Mouse (Mus musculus) embryonic fibroblast, embryonic 13.5 days (primary cell): Measurements from ENCODE around the gene Gapvd1. TPM values are rescaled to one million over a fixed set of nuclear protein-coding genes. Genes with fewer than 3 reads are reported as not detected.

ENCODE experiments used
- H3K27ac ChIP-seq: 2 replicates; pipeline ENCODE4 v1.5.1; 2012; ENCODE audit warnings: low read length, control low read depth, inconsistent platforms; ENCODE audit not compliant: insufficient read depth
- H3K4me1 ChIP-seq: 2 replicates; pipeline ENCODE4 v1.6.1; 2011; ENCODE audit warnings: low read length; ENCODE audit not compliant: control insufficient read depth, insufficient read depth
- H3K4me3 ChIP-seq: 2 replicates; pipeline ENCODE4 v1.5.1; 2011; ENCODE audit warnings: mild to moderate bottlenecking, control low read depth, low read length; ENCODE audit not compliant: insufficient read depth
- CTCF ChIP-seq: IDR thresholded peaks from 2 replicates; pipeline ENCODE4 v1.5.1; 2011; ENCODE audit warnings: mild to moderate bottlenecking, control low read depth, low read length, moderate library complexity, borderline replicate concordance; ENCODE audit not compliant: insufficient read depth
- POLR2A ChIP-seq: IDR thresholded peaks from 2 replicates; pipeline ENCODE4 v1.6.1; 2011; ENCODE audit warnings: low read depth, mild to moderate bottlenecking, control low read depth, low read length, moderate library complexity
- polyA plus RNA-seq: library from polyadenylated mRNA; stranded (reverse); fragments of >200 nt; gene quantifications from 2 replicates; pipeline ENCODE4 v1.2.4, GENCODE M21; 2011; ENCODE audit warnings: low read depth; ENCODE audit not compliant: missing spikeins, insufficient read length

Gapvd1 gene
- polyA plus RNA-seq, 1 experiment: 75.1 TPM

DNA sequence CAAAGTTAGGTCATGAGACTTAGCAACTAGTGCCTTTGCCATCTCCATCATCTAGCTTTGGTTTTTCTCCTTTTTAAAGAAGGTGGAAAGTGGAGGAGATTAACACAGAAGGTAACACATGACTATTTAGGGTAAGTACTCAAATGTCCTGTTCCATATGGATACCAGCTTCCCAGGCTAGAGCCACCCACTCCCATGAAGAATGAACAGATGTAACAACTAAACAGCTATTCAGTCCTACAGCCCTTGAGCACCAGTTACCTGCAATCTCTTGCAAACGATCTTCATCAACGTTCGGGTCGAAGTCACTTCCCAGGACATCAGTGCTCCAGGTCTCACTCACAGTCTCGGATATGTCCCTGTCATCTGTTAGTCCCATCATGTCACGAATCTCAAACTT lies 43.1 kb downstream of the Gapvd1 start:
- H3K4me3 ChIP-seq: no peak overlapping the region
- TF ChIP-seq CTCF (no peak), POLR2A (no peak)

DNA sequence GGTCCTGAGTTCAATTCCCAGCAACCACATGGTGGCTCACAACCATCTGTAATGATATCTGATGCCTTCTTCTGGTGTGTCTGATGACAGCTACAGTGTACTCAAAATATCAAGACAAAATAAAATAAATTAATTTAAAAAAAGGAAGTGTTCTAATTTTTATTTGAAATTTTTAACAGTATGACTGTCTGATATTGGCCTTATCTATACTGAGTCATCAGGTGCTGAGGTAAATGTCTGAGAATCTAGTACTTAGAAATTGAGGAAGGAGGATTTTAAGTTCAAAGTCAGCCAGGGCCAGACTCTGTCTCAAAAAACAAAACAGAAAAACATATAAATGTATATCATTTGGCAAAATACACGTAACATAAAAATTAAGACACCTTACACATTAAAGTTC lies 46.4 kb downstream of the Gapvd1 start:
- no peak overlapping the region for H3K4me3 ChIP-seq
- TF ChIP-seq CTCF (no peak), POLR2A (no peak)
- no peak overlapping the region for H3K27ac ChIP-seq
- 0 out of 2 replicates have a peak, but pooled peaks cover 2% of the 10 kb centered on the region for H3K4me1 ChIP-seq

More for the DNA sequence above, 43.1 kb downstream of the Gapvd1 start:
- Histone ChIP-seq H3K27ac (no peak overlapping the region), H3K4me1 (0 out of 2 replicates have a peak, but pooled peaks cover 2% of the 10 kb centered on the region)

DNA sequence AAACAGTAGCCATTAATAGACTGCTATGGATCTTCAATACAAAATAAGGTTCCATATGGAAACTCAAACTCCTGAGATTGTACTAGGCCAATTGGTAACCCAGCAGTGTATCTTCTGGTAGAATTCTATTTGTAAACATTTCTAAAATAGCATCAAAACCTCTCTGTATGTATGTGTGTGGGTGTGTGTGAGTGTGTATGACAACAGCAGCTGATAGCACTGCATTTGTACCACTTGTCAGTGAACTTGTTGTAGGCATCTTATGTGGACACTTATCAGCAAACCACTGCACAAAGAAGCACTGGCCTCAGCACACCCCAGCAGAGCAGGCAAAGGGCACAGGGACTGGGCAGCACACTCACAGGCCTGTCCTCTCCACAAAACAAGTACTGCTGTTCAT lies 58.4 kb downstream of the Gapvd1 start:
- Histone ChIP-seq H3K27ac (no peak overlapping the region), H3K4me3 (no peak overlapping the region), H3K4me1 (no peaks in the 10 kb centered on the region)
- TF ChIP-seq POLR2A (no peak), CTCF (no peak)

DNA sequence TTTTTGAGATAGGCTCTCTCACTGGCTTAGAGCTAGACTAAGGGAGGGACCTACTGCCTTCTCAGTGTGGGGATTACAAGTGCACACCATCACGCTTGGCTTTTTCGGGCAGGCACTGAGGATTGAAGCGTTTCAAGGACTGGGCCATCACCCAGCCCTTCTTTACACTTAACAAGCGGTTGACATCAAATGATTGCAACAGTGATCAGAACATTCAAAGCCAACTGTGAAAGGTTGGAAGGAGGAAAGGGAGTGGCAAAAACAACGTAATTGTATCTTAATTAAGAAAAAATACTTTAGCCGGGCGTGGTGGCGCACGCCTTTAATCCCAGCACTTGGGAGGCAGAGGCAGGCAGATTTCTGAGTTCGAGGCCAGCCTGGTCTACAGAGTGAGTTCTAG lies 62.2 kb downstream of the Gapvd1 start:
- H3K4me1 ChIP-seq: no peaks in the 10 kb centered on the region
- no peak overlapping the region for H3K27ac ChIP-seq
- no peak overlapping the region for H3K4me3 ChIP-seq
- no peak for TF ChIP-seq POLR2A
- TF ChIP-seq CTCF: no peak

DNA sequence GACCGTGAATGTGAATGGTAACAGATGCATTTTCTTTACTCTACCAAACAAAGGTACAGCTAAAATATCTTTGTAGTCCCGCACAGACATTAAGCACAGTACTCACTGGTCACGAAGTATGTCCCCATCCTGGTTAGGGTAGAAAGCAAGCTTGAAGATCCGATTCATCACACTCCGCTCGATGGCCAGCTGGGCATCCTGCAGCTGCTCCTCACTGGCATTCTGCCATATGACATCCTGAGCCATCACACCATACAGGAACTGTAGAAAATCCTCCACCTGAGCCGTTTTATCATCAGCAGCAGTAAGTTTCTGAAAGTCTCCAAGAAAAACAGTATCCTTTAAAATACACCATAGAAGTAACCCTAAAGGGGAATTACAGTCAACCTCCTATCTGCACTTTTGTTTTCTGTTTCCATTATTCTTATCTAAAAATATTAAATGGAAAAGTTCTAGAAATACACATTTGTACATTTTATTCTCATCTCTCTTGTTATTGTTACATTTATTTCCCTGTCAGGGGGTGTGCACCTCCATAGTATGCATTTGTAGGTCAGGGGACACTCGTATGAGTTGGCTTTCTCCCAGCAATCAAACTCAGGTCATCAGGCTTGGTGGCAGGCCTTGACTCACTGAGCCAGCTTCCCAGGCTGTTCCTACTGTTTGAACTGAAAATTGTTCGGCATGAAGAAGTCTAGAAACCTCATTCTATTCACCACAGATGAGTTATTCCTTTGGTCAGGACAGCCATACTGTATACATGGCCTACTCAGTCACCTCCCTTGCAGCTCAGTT lies 70.8 kb downstream of the Gapvd1 start:
- Histone ChIP-seq H3K27ac (no peak overlapping the region), H3K4me1 (no peaks in the 10 kb centered on the region), H3K4me3 (no peak overlapping the region)
- TF ChIP-seq CTCF (no peak), POLR2A (no peak)

DNA sequence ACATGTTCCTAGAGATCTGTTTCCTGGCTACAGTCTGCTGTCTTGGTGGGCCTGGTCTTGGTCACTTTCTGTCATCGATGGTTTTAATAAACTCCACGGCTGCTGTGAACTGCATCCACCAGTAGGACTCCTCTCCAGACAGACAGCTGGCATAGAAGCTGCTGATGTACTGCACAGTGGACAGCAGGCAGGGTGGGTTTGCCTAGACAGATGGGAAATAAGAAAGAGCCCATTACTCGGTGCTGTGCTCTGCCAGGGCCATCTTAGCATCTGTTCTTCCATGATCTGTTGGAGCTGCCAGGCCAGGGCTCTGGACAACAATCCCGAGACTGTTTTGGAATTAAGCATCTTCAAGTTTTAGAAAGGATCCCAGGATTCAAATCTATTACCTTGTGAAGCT lies 77.1 kb downstream of the Gapvd1 start:
- no peak overlapping the region for H3K27ac ChIP-seq
- TF ChIP-seq POLR2A (no peak), CTCF (no peak)
- H3K4me1 ChIP-seq: no peaks in the 10 kb centered on the region
- H3K4me3 ChIP-seq: no peak overlapping the region

DNA sequence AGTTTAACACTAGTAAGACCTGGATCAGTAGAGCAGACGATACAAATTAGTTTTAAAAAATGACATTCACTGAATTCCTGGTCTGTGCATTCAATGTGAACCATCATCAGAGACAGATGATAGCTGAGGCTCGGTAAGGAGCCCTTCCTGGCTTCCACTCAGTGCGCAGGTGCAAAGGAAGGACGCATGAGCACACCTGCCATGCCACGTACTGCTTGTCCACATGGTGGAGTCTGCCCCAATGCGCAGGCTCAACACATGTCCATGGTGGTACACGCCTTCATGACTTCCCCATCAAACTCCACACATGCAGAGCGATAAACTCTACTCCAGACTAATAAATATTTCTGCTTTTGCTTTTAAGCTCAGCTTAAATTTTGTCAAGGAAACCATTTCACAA lies 78.0 kb downstream of the Gapvd1 start:
- no peaks in the 10 kb centered on the region for H3K4me1 ChIP-seq
- H3K27ac ChIP-seq: no peak overlapping the region
- no peak overlapping the region for H3K4me3 ChIP-seq
- no peak for TF ChIP-seq CTCF
- TF ChIP-seq POLR2A: no peak

DNA sequence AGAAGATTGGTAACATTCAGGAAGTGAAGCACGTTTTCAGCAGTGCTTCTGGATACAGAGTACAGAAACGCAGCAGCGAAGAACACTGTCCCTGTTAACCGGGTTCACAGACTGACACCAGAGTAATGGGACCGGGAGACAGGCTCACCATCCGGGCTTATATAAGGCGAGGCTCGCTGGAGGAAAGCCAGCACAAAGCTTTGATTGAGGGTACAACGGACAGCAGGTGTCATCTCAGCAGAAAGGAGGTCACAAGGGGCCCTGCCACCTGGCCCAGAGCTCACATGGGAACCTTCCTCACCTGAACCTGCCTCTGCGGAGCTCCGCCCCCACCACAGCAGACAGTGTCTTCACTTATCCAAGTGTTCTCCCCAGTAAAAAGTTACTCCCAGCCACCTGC lies 81.2 kb downstream of the Gapvd1 start:
- Histone ChIP-seq H3K4me1 (no peaks in the 10 kb centered on the region), H3K27ac (no peak overlapping the region), H3K4me3 (no peak overlapping the region)
- TF ChIP-seq POLR2A: no peak
- TF ChIP-seq CTCF: no peak

DNA sequence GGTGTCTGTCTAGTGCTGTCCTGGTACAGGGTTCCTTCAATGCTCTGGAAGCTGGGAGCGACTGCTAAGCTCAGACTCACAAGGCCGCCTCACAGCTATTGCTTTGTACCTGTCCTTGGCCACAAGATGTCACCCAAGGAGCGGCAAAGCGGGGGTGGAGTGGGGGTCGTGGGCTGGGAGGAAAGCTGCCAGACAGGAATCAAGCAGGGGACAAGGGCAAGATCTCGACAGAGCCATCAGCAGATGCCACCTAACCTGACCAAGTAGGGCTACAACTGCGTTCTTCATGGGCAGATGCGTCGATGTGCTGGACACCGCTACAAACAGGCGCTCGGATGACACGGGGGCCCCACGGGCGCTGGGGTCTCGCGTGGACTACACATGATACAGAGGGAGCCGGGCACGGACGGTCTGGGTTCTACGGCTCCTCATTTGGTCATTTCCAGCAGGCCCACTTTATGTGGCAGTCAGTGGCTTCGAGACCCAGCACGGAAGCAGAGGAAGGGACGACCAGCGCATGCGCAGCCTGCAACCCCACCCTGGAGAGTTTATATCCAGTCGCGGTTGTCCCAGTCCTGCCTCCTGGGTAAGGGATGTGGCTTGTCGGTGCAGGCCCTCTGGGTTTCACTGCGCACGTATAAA lies 83.5 kb downstream of the Gapvd1 start:
- TF ChIP-seq CTCF (peak; percentile 43; the same call in 1 of the 2 replicates), POLR2A (peak; percentile 62)
- H3K4me1 ChIP-seq: no peaks in the 10 kb centered on the region
- no peak overlapping the region for H3K27ac ChIP-seq
- H3K4me3 ChIP-seq: peak overlapping the region; percentile 30

DNA sequence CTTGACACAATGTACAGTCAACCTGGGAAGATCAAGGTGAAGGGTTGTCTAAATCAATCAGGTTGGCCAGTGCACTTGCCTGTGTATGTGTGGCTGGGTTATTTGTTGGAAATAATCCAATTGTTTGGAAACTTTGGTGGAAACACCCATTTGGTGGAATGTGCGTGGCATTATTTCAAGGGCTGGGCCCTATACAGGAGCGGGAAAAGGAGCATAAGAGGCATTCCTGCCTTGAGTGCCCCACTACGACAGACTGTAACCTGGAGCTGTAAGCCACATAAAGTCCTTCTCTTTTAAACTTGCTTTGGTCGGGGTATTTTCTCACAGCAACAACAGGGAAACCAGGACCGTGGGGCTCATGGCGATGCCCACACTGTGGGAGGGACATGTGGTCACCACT lies 84.6 kb downstream of the Gapvd1 start:
- no peak overlapping the region for H3K4me3 ChIP-seq
- H3K27ac ChIP-seq: no peak overlapping the region
- H3K4me1 ChIP-seq: no peaks in the 10 kb centered on the region
- TF ChIP-seq CTCF (no peak), POLR2A (no peak)

DNA sequence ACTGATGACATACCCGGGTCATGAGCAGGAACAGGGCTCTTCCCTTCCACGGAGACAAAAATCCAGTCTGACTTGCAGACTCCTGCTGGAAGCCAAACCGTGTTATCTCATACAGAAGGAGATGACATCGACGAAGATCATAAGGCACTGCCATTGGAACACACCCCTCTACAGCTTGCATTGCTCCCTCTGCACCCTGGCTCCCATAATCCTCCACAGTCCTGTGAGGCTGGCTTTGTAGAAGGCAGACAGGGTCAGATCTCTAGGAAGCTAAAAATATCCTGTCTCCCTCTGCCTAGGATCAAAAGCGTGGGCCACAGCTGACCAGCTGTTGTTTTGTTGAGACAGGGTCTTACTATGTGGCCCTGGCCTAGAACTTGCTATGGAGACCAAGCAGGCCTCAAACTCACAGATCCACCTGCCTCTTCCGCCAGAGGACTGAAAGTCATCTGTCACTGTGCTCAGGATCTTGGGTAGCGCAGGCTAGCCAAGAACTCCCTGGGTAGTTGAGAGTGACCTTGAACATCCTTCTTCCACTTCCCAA lies 85.8 kb downstream of the Gapvd1 start:
- Histone ChIP-seq H3K27ac (no peak overlapping the region), H3K4me1 (no peaks in the 10 kb centered on the region)
- TF ChIP-seq POLR2A (no peak), CTCF (no peak)

More for the DNA sequence above, 85.8 kb downstream of the Gapvd1 start:
- no peak overlapping the region for H3K4me3 ChIP-seq
